9 mouse cellular contexts compared by ENCODE assay signal in genomic region chr9:51136985-51137384, GRCm38 (mm10). TPM values are rescaled to one million over a fixed set of nuclear protein-coding genes. Genes with fewer than 3 reads are reported as not detected.
DNase-seq lines count a peak whose midpoint lies in the region; ATAC-seq and TF ChIP-seq lines count a peak whose summit lies in the region.
"Had no signal": no experiment of that assay in that cellular context is flagged by ENCODE, and none has a peak within 500 bp of the region (broad histone marks: within the 10 kb centered on the region; RNA-seq: fewer than 3 reads in every experiment).

No protein-coding gene starts in this region.

- H3K9ac ChIP-seq in hindbrain, postnatal 0 days (replicated peaks; ENCODE audit: low read length) = no peak overlapping the region
- H3K9ac ChIP-seq in hindbrain, embryonic 13.5 days = no peak overlapping the region
- no peak overlapping the region for H3K9ac ChIP-seq in MEL (ENCODE audit: control insufficient read depth, low read depth, low read length, poor library complexity, severe bottlenecking)
- H3K9ac ChIP-seq: neural tube, embryonic 12.5 days had no signal

- no peaks in the 10 kb centered on the region for H3K27me3 ChIP-seq in hindbrain, postnatal 0 days (ENCODE audit: insufficient read depth, low read length)
- H3K27me3 ChIP-seq in hindbrain, embryonic 13.5 days = no peaks in the 10 kb centered on the region
- no peaks in the 10 kb centered on the region for H3K27me3 ChIP-seq in MEL (ENCODE audit: control insufficient read depth in 1 of 2, insufficient read depth in 2 of 2, low read length in 2 of 2)
- H3K27me3 ChIP-seq: neural tube, embryonic 12.5 days had no signal

- no peak overlapping the region for H3K4me2 ChIP-seq in hindbrain, postnatal 0 days (ENCODE audit: low read depth, low read length)
- no peak overlapping the region for H3K4me2 ChIP-seq in hindbrain, embryonic 13.5 days
- H3K4me2 ChIP-seq: neural tube, embryonic 12.5 days had no signal

- no peaks in the 10 kb centered on the region for H3K4me1 ChIP-seq in hindbrain, postnatal 0 days (ENCODE audit: insufficient read depth, low read length)
- H3K4me1 ChIP-seq in hindbrain, embryonic 13.5 days (replicated peaks) = no peaks in the 10 kb centered on the region
- peaks cover 14 to 32% of the 10 kb centered on the region in 2 experiments for H3K4me1 ChIP-seq in MEL (ENCODE audit: control insufficient read depth in 1 of 2, insufficient read depth in 2 of 2, low read length in 2 of 2)
- H3K4me1 ChIP-seq in embryonic fibroblast, embryonic 13.5 days (ENCODE audit: control insufficient read depth, insufficient read depth, low read length) = no peaks in the 10 kb centered on the region
- H3K4me1 ChIP-seq: neural tube, embryonic 12.5 days had no signal

- H3K79me2 ChIP-seq in MEL (ENCODE audit: control insufficient read depth, insufficient read depth, low read length, poor library complexity) = no peaks in the 10 kb centered on the region

- no peak for TF ChIP-seq POLR2A in MEL (IDR thresholded peaks at IDR 0.05; ENCODE audit: control insufficient read depth in 1 of 2, insufficient read depth in 1 of 2, low read depth in 1 of 2, low read length in 2 of 2, poor library complexity in 1 of 2)
- no peak for TF ChIP-seq POLR2A in embryonic fibroblast, embryonic 13.5 days (IDR thresholded peaks at IDR 0.05; ENCODE audit: low read depth, low read length)

- DNase-seq in hindbrain, postnatal 0 days (ENCODE audit: low spot score) = no peak
- DNase-seq in 416B (ENCODE audit: low read depth) (peak; percentile 66), MEL (ENCODE audit: low read depth, low spot score) (peak; percentile 72)
- no peak for DNase-seq in urinary bladder, postnatal 36 days (ENCODE audit: low spot score in 2 of 2)
- DNase-seq in yolk sac, embryonic 10.5 days (ENCODE audit: low spot score) = no peak

- no peaks in the 10 kb centered on the region for H3K36me3 ChIP-seq in hindbrain, postnatal 0 days (ENCODE audit: insufficient read depth, low read length)
- no peaks in the 10 kb centered on the region for H3K36me3 ChIP-seq in hindbrain, embryonic 13.5 days
- H3K36me3 ChIP-seq in MEL (ENCODE audit: control insufficient read depth in 1 of 2, insufficient read depth in 2 of 2, low read length in 2 of 2) = peaks cover 0 to 26% of the 10 kb centered on the region in 2 experiments; a peak in 2 of 4 replicates
- H3K36me3 ChIP-seq: neural tube, embryonic 12.5 days had no signal

- TF ChIP-seq RAD21 in MEL (IDR thresholded peaks at IDR 0.05; ENCODE audit: low read depth, low read length) = peak; percentile 65

- peak; percentile 54 for TF ChIP-seq CTCF in hindbrain, postnatal 0 days (IDR thresholded peaks at IDR 0.05; ENCODE audit: low read depth)
- peak; percentile 65 to 69 (median 67) for TF ChIP-seq CTCF in MEL (IDR thresholded peaks at IDR 0.05 in 2 of 3, conservative IDR thresholded peaks at IDR 0.05 in 1 of 3; ENCODE audit: control insufficient read depth in 1 of 3, insufficient read depth in 1 of 3, low read depth in 2 of 3, low read length in 3 of 3, poor library complexity in 1 of 3, severe bottlenecking in 1 of 3)
- TF ChIP-seq CTCF in embryonic fibroblast, embryonic 13.5 days (IDR thresholded peaks at IDR 0.05; ENCODE audit: borderline replicate concordance, insufficient read depth, low read length) = peak; percentile 88

- TF ChIP-seq EP300 in MEL (IDR thresholded peaks at IDR 0.05; ENCODE audit: low read depth in 1 of 2, low read length in 2 of 2) = no peak

- no peak overlapping the region for H3K27ac ChIP-seq in hindbrain, postnatal 0 days
- no peak overlapping the region for H3K27ac ChIP-seq in hindbrain, embryonic 13.5 days
- peak overlapping the region; percentile 34; the same call in 1 of the 2 replicates for H3K27ac ChIP-seq in MEL (ENCODE audit: control insufficient read depth, low read depth, low read length)
- H3K27ac ChIP-seq in embryonic fibroblast, embryonic 13.5 days (ENCODE audit: insufficient read depth, low read length) = no peak overlapping the region
- H3K27ac ChIP-seq: neural tube, embryonic 12.5 days had no signal

- H3K9me3 ChIP-seq in hindbrain, postnatal 0 days (ENCODE audit: low read length) = no peaks in the 10 kb centered on the region
- no peaks in the 10 kb centered on the region for H3K9me3 ChIP-seq in hindbrain, embryonic 13.5 days
- H3K9me3 ChIP-seq in MEL (replicated peaks; ENCODE audit: insufficient read depth, low read length) = no peaks in the 10 kb centered on the region
- H3K9me3 ChIP-seq: neural tube, embryonic 12.5 days had no signal

- no peak overlapping the region for H3K4me3 ChIP-seq in hindbrain, postnatal 0 days (ENCODE audit: low read length)
- H3K4me3 ChIP-seq in hindbrain, embryonic 13.5 days = no peak overlapping the region
- H3K4me3 ChIP-seq in MEL (ENCODE audit: control insufficient read depth in 1 of 2, insufficient read depth in 1 of 2, low read depth in 2 of 2, low read length in 2 of 2) = no peak overlapping the region
- no peak overlapping the region for H3K4me3 ChIP-seq in embryonic fibroblast, embryonic 13.5 days (ENCODE audit: insufficient read depth, low read length)
- H3K4me3 ChIP-seq: neural tube, embryonic 12.5 days had no signal

- ATAC-seq in hindbrain, postnatal 0 days = no peak
- ATAC-seq in hindbrain, embryonic 13.5 days (ENCODE audit: low FRiP score) = no peak
- peak; percentile 87 for ATAC-seq in megakaryocyte progenitor cell, adult 5-6 weeks (replicated peaks; ENCODE audit: poor library complexity)

- 61% methylated on average over 3 of the region's 3 CpGs for WGBS in hindbrain, postnatal 0 days
- 63% methylated on average over 3 of the region's 3 CpGs for WGBS in hindbrain, embryonic 13.5 days

TF ChIP-seq in MEL, 35 proteins besides CTCF, POLR2A, EP300 and RAD21:
- TF ChIP-seq USF1 (IDR thresholded peaks at IDR 0.05; ENCODE audit: low read depth, low read length) = no peak
- no peak for TF ChIP-seq TCF12 (IDR thresholded peaks at IDR 0.05; ENCODE audit: low read depth, low read length)
- TF ChIP-seq POLR2AphosphoS5 (IDR thresholded peaks at IDR 0.05; ENCODE audit: borderline replicate concordance, low read depth, low read length) = no peak
- no peak for TF ChIP-seq KAT2A (conservative IDR thresholded peaks at IDR 0.05; ENCODE audit: low read depth, low read length)
- no peak for TF ChIP-seq MYC (IDR thresholded peaks at IDR 0.05; ENCODE audit: low read depth, low read length)
- no peak for TF ChIP-seq JUND (IDR thresholded peaks at IDR 0.05; ENCODE audit: low read depth, low read length)
- TF ChIP-seq MAZ (IDR thresholded peaks at IDR 0.05; ENCODE audit: low read depth, low read length) = no peak
- TF ChIP-seq ZNF384 (IDR thresholded peaks at IDR 0.05; ENCODE audit: low read depth, low read length) = no peak
- TF ChIP-seq SMC3 (IDR thresholded peaks at IDR 0.05; ENCODE audit: low read depth, low read length) = peak; percentile 50
- peak; percentile 20; the same call in 1 of the 2 replicates for TF ChIP-seq ZC3H11A (IDR thresholded peaks at IDR 0.05; ENCODE audit: low read depth, low read length)

RNA-seq across cellular contexts. Expression of gene Gm32742, which starts 28.3 kb away (rescaled TPM):
- not detected in 2 replicates for total RNA-seq in hindbrain, postnatal 0 days (2014; rRNA removed)
- polyA plus RNA-seq in hindbrain, postnatal 0 days (2015; fragmentation: Nextera tagmentation; extraction: Ambion mirVana) = 0.04 TPM in 1 of 2 replicates, not detected in the other
- 0.04 TPM in 1 of 2 replicates, not detected in the other for polyA plus RNA-seq in hindbrain, embryonic 13.5 days (2015; fragmentation: Nextera tagmentation; extraction: Ambion mirVana)
- total RNA-seq in MEL (2012; rRNA removed) = not detected in 2 replicates
- polyA plus RNA-seq in MEL (2012; ENCODE audit: insufficient read depth in 1 of 2, insufficient read length in 2 of 2, low read depth in 1 of 2, low replicate concordance in 2 of 2, missing spikeins in 1 of 2) = under 1 TPM in 1 of 2 experiments, not detected in 1; 0.01 TPM
- 0.05 TPM in 1 of 2 replicates, not detected in the other for polyA plus RNA-seq in embryonic fibroblast, embryonic 13.5 days (2011; ENCODE audit: insufficient read length, low read depth, missing spikeins)
- 0.10 and 0.22 TPM in 2 replicates for total RNA-seq in megakaryocyte progenitor cell, adult 5-6 weeks (2015)
- total RNA-seq in megakaryocyte progenitor cell, adult 5-6 weeks (2017) = 0.14 TPM in 1 of 2 replicates, not detected in the other

RNA-seq across cellular contexts. Expression of gene 4833427G06Rik, which starts 35.1 kb away (rescaled TPM):
- 2.0 TPM in 1 of 2 replicates, not detected in the other for total RNA-seq in hindbrain, postnatal 0 days (2014; rRNA removed)
- 1.0 and 2.3 TPM in 2 replicates for polyA plus RNA-seq in hindbrain, postnatal 0 days (2015; fragmentation: Nextera tagmentation; extraction: Ambion mirVana)
- 1.2 and 2.1 TPM in 2 replicates for polyA plus RNA-seq in hindbrain, embryonic 13.5 days (2015; fragmentation: Nextera tagmentation; extraction: Ambion mirVana)
- not detected in 2 replicates for total RNA-seq in MEL (2012; rRNA removed)
- not detected for polyA plus RNA-seq in MEL (2012; ENCODE audit: insufficient read depth in 1 of 2, insufficient read length in 2 of 2, low read depth in 1 of 2, low replicate concordance in 2 of 2, missing spikeins in 1 of 2)
- polyA plus RNA-seq in embryonic fibroblast, embryonic 13.5 days (2011; ENCODE audit: insufficient read length, low read depth, missing spikeins) = 4.3 and 5.8 TPM in 2 replicates
- total RNA-seq in megakaryocyte progenitor cell, adult 5-6 weeks (2015) = not detected in 2 replicates
- not detected in 2 replicates for total RNA-seq in megakaryocyte progenitor cell, adult 5-6 weeks (2017)

Comparison
In these comparisons a context has a peak if more than half of its experiments do, and no peak if none do; other contexts are left out.
1. DNase-seq: peak in 416B (single experiment) and MEL (single experiment); none in hindbrain, postnatal 0 days (single experiment), urinary bladder, postnatal 36 days (0 of 2) and yolk sac, embryonic 10.5 days (single experiment).
2. Peak in every context shown above with its lines, with median percentiles within 50 percentile points of each other: CTCF ChIP-seq.